Mouse (Mus musculus): Measurements from ENCODE around the gene Tas2r108.

Gene Tas2r108
- long read RNA-seq, experiment 1, result 0 reads
- long read RNA-seq, experiment 2, result 0 reads

DNA sequence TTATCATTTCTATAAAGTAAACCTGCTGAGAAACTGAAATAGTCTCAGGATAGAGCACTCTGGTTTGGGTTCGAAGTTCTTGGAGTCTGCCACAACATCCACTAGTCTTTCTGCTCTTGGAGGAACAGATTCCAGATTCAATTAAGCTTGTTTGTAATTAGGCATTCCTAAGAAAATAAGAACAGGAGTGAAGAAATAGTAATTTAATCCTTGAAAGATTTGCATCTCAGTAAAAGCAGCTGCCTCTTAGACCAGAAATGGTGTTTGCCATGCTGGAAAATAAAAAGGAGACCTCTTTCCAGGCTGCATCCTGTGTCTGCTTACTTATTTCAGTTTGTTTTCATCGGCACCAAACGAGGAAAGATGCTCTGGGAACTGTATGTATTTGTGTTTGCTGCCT, at the start of gene Tas2r108:
Gene Tas2r108 (plus strand): TSS at position 301 of the 400 bp plus-strand sequence.
- intact Hi-C loops (cut with DNase I), result no loop called here

DNA sequence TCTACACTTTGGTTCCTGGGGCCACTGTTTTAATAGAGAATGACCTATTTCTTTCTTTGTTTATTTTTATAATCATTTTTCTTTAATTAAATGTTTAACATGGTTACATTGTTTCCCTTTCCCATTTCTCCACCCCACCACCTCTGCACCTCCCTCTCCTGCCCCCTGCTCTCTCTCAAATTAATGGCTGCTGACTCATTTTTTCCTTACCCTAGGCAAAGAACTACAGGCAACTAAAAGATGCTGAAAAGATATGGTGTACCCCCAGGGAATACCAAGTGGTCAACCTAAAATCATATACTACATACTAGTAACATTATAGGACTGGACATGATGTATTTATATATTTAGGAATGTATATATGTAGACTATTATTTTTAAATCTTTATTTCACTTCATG, 44.7 kb upstream of the Tas2r108 start:
- intact Hi-C loops (cut with DNase I), result no loop called here

- intact Hi-C loops (cut with DNase I), result no loop called here
Measured at GRCm38 (mm10) chr6:40454436-40455041, 38.8 kb upstream of the Tas2r108 start.

DNA sequence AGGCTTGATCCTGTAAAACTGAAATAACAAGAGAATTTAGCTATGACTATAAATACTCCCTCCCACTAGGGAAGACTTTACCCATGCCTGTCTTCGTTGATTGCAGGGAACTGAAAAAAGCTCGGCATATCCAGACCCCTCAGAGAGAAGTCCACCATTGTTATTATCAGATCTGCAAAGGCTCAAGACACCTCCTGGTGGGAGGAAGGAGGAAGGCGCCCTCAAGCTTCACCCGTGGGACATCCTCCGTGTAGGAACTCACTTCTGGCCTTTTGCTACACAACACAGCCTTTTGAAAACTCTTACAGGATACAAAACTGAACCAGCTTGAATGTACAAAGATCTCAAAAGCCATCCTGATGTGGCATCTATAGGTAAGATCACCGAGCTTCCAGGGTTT, 27.6 kb upstream of the Tas2r108 start:
- intact Hi-C loops (cut with DNase I), result no loop called here

- intact Hi-C loops (cut with DNase I), result loop anchor here (2.0 to 10.0 kb wide), 5 partner anchors 34 to 374 kb away; partner anchors contain the start of genes Agk, E330009J07Rik and Tas2r138
Measured at GRCm38 (mm10) chr6:40470916-40471719, 22.2 kb upstream of the Tas2r108 start, which contains the start of gene Ssbp1. TSS of gene Ssbp1 (plus strand) at chr6:40471352.

DNA sequence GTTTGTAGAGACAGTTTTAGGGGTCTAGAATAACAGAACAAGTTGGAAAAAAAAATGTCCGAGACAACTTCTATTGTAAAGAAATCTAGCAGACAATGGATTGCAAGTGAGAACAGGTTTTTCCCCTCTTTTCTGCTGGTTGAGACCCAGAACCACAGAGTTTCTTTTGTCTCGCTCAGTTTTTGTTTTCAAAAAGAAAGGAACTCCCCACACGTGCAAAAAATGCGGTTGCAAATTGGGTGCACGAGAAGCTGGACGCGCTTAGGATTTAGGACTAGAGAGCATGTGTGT, 21.7 kb upstream of the Tas2r108 start:
- intact Hi-C loops (cut with DNase I), result loop anchor here (2.0 to 10.0 kb wide), 5 partner anchors 35 to 373 kb away; partner anchors contain the start of genes Agk, E330009J07Rik and Tas2r138

DNA sequence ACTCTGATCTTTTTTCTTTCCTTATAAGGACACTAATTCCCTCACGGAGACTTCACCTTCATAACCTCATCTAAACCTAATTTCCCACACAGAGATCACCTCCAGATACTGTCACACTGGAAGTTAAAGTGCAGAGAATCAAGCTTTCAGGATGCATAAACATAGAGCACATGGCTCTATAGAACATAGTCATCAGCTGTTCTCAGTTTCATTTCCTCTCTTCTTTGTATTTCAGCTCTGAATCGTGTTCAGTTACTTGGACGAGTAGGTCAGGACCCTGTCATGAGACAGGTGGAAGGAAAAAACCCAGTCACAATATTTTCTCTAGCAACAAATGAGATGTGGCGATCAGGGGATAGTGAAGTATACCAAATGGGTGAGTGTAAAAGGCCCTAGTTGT, 17.2 kb upstream of the Tas2r108 start:
- intact Hi-C loops (cut with DNase I), result loop anchor here (10.0 kb wide), 3 partner anchors 139 to 369 kb away; partner anchors contain the start of genes Agk and Tas2r138

- intact Hi-C loops (cut with DNase I), result loop anchor here (10.0 kb wide), 3 partner anchors 135 to 365 kb away; partner anchors contain the start of genes Agk and Tas2r138
Measured at GRCm38 (mm10) chr6:40479705-40480104, 13.6 kb upstream of the Tas2r108 start.

- intact Hi-C loops (cut with DNase I), result no loop called here
Measured at GRCm38 (mm10) chr6:40482318-40482717, 11.0 kb upstream of the Tas2r108 start.

GRCm38 (mm10) chr6:40490933-40491332, 2.4 kb upstream of the Tas2r108 start, which contains the start of gene Tas2r137:
TSS of gene Tas2r137 (plus strand) at chr6:40491233.
- intact Hi-C loops (cut with DNase I), result no loop called here

DNA sequence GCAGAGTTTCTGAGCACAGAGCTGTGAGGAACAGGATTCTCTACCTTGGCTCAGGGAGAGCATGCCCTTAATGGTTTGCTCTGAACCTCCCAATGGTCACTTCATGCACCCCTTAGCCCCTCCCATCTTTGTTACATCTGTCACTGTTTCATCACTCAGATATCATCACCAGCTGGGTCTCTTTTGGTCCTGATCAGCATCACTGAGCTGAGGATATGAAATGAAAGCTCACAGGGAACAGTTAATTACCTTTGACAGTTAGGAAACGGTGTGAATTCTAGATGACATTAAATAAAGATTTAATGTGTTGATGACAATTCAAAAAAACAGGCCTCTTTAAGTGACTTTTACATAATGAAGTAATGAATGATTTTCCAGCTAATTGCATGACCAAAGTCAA, 26.1 kb downstream of the Tas2r108 start, which contains the start of gene Prss37:
Gene Prss37 (minus strand): TSS at position 101 of the 400 bp plus-strand sequence.
- intact Hi-C loops (cut with DNase I), result no loop called here
